Mouse (Mus musculus): ENCODE data around the gene Kcnq4.

Kcnq4 gene

DNA sequence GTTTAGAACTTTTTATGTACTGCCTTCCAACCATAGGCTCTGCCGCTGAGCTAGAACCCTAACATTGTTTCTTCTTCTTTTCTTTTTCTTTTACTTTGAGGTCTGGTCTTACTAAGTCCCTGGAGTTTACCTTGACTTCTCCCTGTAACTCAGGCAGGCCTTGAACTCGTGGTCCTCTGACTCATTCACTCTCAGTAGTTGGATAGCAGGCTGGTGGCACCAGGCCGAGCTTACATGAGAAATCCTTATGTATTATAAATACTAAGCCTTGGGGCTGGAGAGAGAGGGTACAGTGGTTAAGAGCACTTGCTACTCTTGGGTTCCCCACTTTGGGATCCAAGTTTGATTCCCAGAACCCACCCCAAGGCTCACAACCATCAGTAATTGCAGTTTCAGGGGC lies 74.8 kb downstream of the Kcnq4 start:
- in situ Hi-C loops (cut with MboI, MseI) = no loop called here

DNA sequence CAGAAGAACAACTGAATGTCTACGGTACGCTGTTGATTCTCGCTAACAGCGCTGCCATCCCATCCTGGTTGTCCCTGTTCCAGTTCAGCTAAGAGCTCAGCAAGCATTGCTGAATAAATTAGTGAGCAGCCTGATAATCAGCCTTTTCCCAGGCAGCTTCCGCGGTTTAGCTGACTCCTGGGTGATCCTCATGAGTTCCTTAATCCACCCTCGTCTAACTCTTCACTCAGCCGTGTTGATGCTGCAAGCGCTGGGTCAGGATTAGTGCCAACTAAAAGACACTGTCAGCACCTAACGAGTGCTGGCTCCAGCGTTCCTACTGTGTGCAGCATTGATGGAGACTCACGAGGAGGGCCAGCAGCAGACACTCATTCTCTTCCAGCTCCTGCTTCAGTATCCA lies 77.4 kb downstream of the Kcnq4 start:
- in situ Hi-C loops (cut with MboI, MseI) = no loop called here

DNA sequence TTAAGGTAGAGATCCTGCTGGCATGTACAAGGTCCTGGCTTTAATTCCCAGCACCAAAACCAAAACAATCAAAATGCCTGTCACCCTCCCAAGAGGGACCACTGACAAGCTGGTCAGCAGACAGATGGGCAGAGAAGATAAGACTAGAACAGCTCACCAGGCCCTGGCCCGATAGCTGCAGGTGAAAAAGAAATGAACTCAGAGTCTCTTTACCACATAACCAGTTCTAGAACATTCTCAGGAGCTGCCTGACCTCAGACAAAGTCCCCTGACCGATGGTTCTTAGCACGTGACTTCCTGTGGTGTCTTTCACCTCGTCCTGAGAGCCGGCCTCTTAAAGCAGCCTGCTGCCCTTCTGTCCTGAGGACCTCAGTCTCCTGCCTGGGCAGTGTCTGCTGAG lies 78.8 kb downstream of the Kcnq4 start:
- in situ Hi-C loops (cut with MboI, MseI) = no loop called here

DNA sequence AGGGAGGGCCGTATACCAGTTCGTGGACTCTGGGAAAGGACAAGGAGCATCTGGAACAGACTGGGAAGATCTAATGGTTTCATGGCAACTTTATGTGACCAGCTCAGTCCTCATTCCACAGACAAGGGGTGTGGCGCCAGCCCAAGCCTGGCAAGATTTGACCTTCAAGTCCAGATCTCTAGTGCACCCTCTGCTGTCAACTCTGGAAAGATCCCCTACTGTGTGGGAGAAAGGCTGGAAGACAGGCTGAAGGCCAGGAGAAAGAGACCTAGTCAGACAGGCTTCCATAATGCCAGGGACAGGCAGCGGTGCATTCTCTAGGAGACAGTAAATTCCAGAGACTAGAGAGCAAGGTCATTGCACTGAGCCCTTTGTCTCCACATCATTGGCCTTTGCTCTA lies 79.9 kb downstream of the Kcnq4 start:
- in situ Hi-C loops (cut with MboI, MseI) = no loop called here

DNA sequence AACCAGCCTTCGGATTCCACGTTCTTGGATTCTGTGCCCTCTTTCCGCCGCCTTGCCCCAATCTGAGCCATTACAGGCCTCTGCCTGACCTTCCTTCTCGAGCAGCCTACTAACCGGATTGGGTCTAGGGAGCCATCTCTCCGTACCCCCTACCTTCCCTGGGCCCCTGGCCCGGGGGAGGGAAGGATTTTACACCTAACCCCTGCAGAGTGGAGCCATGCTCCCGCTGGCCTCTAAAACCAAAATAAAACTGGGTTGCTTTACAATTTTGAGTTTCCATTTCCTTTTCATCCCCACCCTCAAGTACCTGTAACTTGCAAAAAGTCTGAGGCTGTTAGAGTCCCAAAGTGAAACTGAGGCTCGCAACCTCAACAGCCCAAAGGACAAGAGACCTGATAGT lies 80.9 kb downstream of the Kcnq4 start:
- in situ Hi-C loops (cut with MboI, MseI) = no loop called here

DNA sequence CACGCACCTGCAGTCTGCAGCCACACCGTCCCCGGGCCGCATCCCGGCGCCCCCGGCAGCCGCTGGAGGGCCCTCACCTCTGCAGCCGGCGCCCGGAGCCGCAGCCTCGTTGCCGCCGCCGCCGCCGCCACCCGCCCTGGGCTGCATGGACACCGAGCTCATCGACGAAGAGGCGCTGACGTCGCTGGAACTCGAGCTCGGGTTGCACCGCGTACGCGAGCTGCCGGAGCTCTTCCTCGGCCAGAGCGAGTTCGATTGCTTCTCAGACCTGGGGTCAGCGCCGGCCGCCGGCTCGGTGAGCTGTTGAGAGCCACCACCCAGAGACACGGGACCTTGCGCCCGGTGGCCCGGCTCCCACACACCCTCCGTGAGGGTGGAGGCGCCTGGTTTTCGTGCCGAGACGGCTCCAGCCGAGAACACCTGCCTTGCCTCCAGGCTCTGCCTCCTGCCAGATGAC lies 81.3 kb downstream of the Kcnq4 start:
- in situ Hi-C loops (cut with MboI, MseI) = no loop called here

DNA sequence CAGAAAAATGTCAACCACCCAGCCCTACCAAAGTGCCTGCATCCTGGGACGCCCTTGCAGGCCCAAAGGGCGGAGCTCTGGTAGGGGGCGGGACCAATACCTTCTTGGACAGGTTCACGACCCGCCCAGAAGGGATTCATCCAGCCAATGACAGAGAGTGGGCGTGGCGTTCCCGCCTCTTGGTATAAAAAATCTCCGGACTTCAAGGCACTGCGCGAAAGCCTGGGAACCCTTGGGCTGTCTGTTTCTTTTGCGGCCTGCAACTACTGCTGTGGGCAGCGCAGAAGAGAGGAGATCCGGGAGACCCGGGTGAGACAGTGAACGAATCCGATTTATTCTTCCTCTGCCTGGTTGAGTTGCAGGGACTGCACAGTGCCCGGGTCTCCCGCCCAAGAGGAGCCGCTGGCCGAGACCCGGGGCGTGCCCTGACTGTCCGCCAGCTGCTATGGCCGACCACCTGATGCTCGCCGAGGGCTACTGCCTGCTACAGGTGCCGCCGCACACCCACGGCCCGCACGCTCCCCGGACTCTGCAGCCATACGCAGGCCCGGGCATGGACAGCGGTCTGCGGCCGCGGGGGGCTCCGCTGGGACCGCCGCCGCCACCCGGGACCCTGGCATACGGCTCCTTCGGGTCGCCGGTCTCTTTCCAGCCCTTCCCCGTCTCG lies 81.9 kb downstream of the Kcnq4 start, which contains the start of gene Cited4:
Gene Cited4 (plus strand): TSS at position 215 of the 667 bp plus-strand sequence.
- in situ Hi-C loops (cut with MboI, MseI) = no loop called here

DNA sequence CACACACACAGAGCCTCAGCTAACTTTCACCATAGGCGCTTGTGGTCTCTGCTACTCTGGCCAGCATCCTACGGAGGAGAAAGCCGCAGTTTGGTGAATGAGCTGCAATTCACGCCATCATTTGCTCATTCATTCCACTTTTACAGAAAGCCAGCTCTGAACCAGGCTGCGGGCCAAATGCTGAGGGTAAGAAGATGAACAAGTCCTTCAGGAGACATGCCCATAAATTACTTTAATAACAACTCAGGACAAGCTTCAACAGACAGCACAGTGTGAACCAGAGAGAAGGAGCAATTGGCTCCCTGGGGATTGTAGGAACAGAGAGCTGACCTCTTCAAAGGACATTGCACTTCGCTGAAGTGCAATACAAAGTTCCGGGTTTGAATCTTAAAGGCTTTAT lies 82.6 kb downstream of the Kcnq4 start:
- in situ Hi-C loops (cut with MboI, MseI) = no loop called here

DNA sequence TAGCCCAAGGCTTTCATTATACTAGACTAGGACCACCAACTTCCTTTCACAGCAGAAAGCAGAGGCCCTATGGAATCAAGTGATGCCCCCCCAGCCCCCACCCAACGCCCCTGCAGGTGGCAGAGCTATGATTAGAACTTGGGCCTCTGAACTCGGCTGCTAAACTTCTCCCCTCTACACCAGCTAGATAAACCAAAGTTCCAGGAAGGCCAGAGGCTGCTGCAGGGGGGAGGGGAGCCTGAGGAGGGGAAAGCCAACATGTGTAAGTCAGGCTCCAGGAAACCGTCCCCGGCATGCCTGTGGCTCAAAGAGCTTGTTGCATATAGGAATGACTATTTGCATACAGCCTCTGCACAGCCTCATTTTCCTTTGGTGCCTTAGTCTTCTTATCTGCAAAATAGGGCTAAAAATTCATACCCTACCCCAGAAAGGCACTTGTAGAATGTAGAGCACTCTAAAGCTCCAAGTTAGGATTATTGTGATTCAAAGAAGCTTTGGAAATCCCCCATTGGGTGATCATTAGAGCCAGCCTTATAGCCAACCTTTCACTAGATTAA lies 83.2 kb downstream of the Kcnq4 start:
- in situ Hi-C loops (cut with MboI, MseI) = no loop called here

DNA sequence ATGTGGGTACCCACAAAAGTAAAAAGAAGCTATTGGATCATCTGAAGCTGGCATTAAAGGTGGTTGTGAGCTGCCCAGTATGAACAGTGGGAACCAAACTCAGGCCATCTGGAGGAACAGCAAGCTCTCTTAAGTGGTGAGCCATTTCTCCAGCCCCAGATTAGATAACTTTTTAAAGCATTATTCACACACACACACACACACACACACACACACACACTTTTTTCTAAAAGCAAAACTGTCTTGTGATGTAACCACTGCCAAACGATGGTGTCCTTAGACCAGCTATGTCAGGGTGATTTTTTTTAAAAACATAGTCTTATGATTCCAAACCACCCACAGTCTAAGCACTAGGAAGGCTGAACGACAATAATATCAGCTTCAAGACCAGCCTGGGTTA lies 83.8 kb downstream of the Kcnq4 start:
- in situ Hi-C loops (cut with MboI, MseI) = no loop called here

DNA sequence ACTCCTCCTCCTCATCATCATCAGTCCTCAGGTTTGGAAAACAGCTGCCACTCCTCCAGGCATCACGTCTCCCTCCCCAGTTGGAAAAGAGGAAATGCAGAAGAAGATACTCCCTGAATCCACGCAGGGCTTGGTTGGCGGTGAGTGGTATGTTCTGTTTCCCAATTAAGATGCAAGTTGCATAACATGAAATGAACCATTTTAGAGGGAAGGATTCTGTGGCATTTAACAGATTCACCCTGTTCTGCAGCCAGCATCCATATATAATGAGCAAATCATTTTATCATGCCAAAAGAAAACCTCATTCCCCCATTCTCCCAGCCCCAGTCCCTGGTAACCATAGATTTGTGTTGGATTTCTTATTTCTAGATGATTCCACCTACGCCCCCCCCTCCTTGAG lies 87.9 kb downstream of the Kcnq4 start:
- in situ Hi-C loops (cut with MboI, MseI) = no loop called here

DNA sequence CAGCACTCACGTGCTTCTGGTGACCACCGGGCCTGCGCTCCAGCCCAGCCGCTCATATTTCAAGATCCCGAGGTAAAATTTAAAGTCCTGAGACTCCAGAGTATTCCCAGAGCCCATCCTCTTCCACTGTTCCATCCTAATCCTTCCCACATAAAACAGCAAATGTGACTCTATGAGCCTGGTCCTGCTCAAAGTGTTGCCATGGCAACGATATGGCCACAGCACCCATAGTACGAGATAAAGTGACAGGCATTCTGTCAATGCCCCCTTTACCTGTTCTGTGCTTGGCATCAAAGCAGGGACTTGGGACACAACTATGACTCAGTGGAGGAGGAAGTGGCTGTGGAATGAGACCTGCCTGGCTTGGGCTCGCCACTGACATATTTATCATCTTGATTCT lies 92.5 kb downstream of the Kcnq4 start:
- in situ Hi-C loops (cut with MboI, MseI) = no loop called here

DNA sequence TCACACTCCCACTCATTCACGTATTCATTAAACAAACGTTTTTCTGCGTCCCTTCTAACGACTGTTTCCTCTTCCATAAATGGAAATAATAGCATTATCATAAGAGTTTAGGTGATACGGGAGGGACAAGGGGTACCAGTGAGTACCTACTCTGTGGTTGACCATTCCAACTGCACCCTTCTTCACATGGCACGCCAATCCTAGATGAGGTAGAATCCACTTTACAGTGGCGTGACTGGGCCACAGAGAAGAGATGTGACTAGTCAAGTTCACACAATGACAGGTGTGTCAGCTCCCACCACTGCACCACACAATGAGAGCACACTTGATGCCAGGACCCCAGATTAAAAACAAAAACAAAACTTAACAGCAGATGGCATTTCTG lies 98.2 kb downstream of the Kcnq4 start:
- in situ Hi-C loops (cut with MboI, MseI) = no loop called here

DNA sequence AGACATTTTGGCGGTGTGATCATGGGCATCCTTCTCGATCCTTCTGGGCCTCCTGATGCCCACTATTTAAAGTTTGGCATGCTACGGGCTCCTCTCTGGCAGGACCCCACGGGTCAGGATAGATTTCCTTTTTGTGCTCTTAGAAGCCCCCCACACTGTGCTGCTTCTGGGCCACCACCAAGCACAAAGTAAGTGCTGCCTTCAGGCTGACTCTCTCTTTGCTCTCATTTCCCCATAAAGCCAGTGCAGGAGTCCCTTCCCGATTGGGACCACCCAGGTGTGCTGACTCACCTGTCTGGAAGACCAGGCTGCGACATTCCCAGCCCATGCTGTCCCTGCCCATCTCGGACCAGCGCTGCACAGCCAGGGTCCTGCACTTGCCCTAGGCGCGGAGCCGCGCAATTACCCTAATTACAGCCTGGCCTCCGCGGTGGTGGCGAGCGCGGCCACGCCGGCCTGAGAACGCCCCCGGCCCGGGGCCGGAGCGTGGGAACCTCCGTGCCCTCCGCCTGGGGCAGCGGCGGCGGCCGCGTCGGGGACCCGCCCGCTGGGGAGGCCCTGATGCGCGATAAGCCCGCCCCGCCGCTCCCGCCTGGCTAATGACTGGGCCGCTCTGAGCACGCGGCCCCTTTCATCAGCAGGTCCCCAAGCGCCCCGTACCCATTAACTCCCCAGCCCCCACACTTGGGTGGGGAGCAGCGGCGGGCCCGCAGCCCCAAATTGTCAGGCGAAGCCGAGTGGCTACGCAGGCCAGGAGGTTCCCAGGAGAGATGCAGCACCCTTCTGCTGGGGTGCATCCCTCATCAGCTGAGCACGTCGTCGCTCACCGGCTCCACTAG lies 98.8 kb downstream of the Kcnq4 start:
- in situ Hi-C loops (cut with MboI, MseI) = no loop called here

All from T-helper 17 cell (primary cell).